Mouse (Mus musculus) liver, postnatal 0 days (tissue): ENCODE data around the gene Mtss1l. TPM values are rescaled to one million over a fixed set of nuclear protein-coding genes. Genes with fewer than 3 reads are reported as not detected.

ENCODE experiments used
- ATAC-seq: fragments of 200-750 bp; cut with Nextera tagmentation; 2 replicates; pipeline ENCODE4 v1.8.0; 2017; ENCODE audit warnings: mild to moderate bottlenecking, moderate library complexity
- DNase-seq: peaks from one replicate; pipeline ENCODE4 v3.0.0-alpha.2; 2016
- H3K27ac ChIP-seq: fragments of 300-500 bp; sonication (generic); 2 replicates; pipeline ENCODE4 v1.5.1; 2014; ENCODE audit warnings: antibody characterized with exemption, moderate library complexity, mild to moderate bottlenecking, low read depth
- H3K27me3 ChIP-seq: fragments of 300-500 bp; sonication (generic); 2 replicates; pipeline ENCODE4 v1.6.1; 2014; ENCODE audit warnings: low read length, control low read depth, mixed read lengths; ENCODE audit not compliant: insufficient read depth
- H3K36me3 ChIP-seq: fragments of 300-500 bp; sonication (generic); replicated peaks from 2 replicates; pipeline ENCODE4 v1.6.1; 2014; ENCODE audit warnings: mild to moderate bottlenecking, control low read depth, low read length, moderate library complexity, mixed read lengths; ENCODE audit not compliant: insufficient read depth
- H3K4me1 ChIP-seq: fragments of 300-500 bp; sonication (generic); 2 replicates; pipeline ENCODE4 v1.6.1; 2014; ENCODE audit warnings: antibody characterized with exemption, mild to moderate bottlenecking, control low read depth; ENCODE audit not compliant: insufficient read depth
- H3K4me2 ChIP-seq: fragments of 300-500 bp; sonication (generic); 2 replicates; pipeline ENCODE4 v1.6.1; 2014; ENCODE audit warnings: low read depth, mild to moderate bottlenecking, low read length, moderate library complexity, mixed read lengths
- H3K4me3 ChIP-seq: fragments of 300-500 bp; sonication (generic); 2 replicates; pipeline ENCODE4 v1.5.1; 2014; ENCODE audit warnings: low read depth, low read length
- H3K9ac ChIP-seq: fragments of 300-500 bp; sonication (generic); replicated peaks from 2 replicates; pipeline ENCODE4 v1.6.1; 2014; ENCODE audit warnings: mild to moderate bottlenecking, moderate library complexity
- H3K9me3 ChIP-seq: fragments of 300-500 bp; sonication (generic); 2 replicates; pipeline ENCODE4 v1.6.1; 2016; ENCODE audit warnings: mild to moderate bottlenecking, control low read depth, low read length, mixed read lengths
- CTCF ChIP-seq: sonication (generic); IDR thresholded peaks from 2 replicates; pipeline ENCODE4 v1.5.1; 2016; ENCODE audit warnings: antibody characterized with exemption, low read depth
- EP300 ChIP-seq: IDR thresholded peaks from 2 replicates; pipeline ENCODE4 v1.6.1; 2016; ENCODE audit warnings: antibody characterized with exemption, low read depth, mild to moderate bottlenecking
- WGBS: fragments of 180-500 bp; shearing (Covaris S2); extraction: QIAGEN DNeasy Blood & Tissue Kit; methylation state at CpG from one replicate; pipeline ENCODE4 v1.1.7; 2014; ENCODE audit not compliant: insufficient replicate concordance; 5-methylcytosine and 5-hydroxymethylcytosine counted together
- polyA plus RNA-seq: library from polyadenylated mRNA; unstranded; fragments of >200 nt; fragmentation: Nextera tagmentation; extraction: Ambion mirVana; gene quantifications from 2 replicates; pipeline ENCODE4 v1.2.1, GENCODE M21; 2015

The Mtss1l gene
- polyA plus RNA-seq, 1 experiment from 2014 or later = 1.2 TPM

- Histone ChIP-seq H3K4me1 (no peaks in the 10 kb centered on the region), H3K27ac (no peak overlapping the region), H3K4me3 (no peak overlapping the region), H3K9ac (no peak overlapping the region), H3K27me3 (no peaks in the 10 kb centered on the region), H3K9me3 (no peaks in the 10 kb centered on the region), H3K4me2 (no peak overlapping the region), H3K36me3 (peaks cover 18% of the 10 kb centered on the region)
- DNase-seq = no peak
- 0 out of 2 replicates have a peak, but pooled peaks have one; percentile 23 for ATAC-seq
- 68% methylated on average over 3 of the region's 3 CpGs for WGBS
- TF ChIP-seq CTCF = no peak
- no peak for TF ChIP-seq EP300
Measured at GRCm38 (mm10) chr8:110678989-110679388, 42.3 kb upstream of the Mtss1l start.

- Histone ChIP-seq H3K9ac (no peak overlapping the region), H3K27me3 (no peaks in the 10 kb centered on the region), H3K9me3 (no peaks in the 10 kb centered on the region), H3K4me2 (no peak overlapping the region), H3K27ac (no peak overlapping the region), H3K4me3 (no peak overlapping the region), H3K4me1 (no peaks in the 10 kb centered on the region), H3K36me3 (peaks cover 28% of the 10 kb centered on the region)
- DNase-seq = no peak
- TF ChIP-seq EP300 (no peak), CTCF (no peak)
- ATAC-seq = no peak
- WGBS = 82% methylated on average over 5 of the region's 5 CpGs
Measured at GRCm38 (mm10) chr8:110687726-110688125, 33.5 kb upstream of the Mtss1l start.

DNA sequence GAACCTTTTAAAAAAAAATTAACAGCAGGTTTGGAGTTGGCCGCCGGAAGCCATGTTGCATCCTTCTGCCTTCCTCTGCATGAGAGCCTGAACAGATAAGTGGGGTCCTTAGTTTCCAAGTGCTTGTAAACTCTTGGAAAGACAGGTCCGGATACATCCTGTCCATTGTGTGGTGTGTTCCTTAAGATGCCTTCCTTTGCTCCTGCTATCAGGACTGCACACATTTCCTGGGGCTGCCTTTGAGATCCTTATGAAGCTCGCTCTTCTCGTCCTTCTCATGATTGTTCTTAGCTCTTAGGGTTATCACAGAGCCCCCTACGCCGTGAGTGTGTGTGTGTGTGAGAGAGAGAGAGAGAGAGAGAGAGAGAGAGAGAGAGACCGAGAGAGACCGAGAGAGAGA is 31.3 kb upstream of the Mtss1l start:
- DNase-seq (no peak), ATAC-seq (peak; percentile 78)
- H3K4me3 ChIP-seq = no peak overlapping the region
- H3K27ac ChIP-seq = peak overlapping the region; percentile 52; the same call in 1 of the 2 replicates
- H3K4me2 ChIP-seq = no peak overlapping the region
- WGBS = 63% methylated on average over 8 of the region's 9 CpGs
- peak; percentile 63; the same call in 1 of the 2 replicates for TF ChIP-seq EP300
- no peak for TF ChIP-seq CTCF
- H3K9me3 ChIP-seq = no peaks in the 10 kb centered on the region
- H3K4me1 ChIP-seq = no peaks in the 10 kb centered on the region
- H3K9ac ChIP-seq = no peak overlapping the region
- H3K36me3 ChIP-seq = peaks cover 18% of the 10 kb centered on the region
- no peaks in the 10 kb centered on the region for H3K27me3 ChIP-seq

GRCm38 (mm10) chr8:110694226-110694625 is 27.1 kb upstream of the Mtss1l start:
- ATAC-seq (no peak), DNase-seq (no peak)
- H3K27me3 ChIP-seq = no peaks in the 10 kb centered on the region
- H3K36me3 ChIP-seq = peaks cover 12% of the 10 kb centered on the region
- no peaks in the 10 kb centered on the region for H3K4me1 ChIP-seq
- no peak overlapping the region for H3K9ac ChIP-seq
- TF ChIP-seq EP300 (no peak), CTCF (no peak)
- no peak overlapping the region for H3K27ac ChIP-seq
- H3K9me3 ChIP-seq = no peaks in the 10 kb centered on the region
- H3K4me2 ChIP-seq = no peak overlapping the region
- 84% methylated on average over 5 of the region's 5 CpGs for WGBS
- no peak overlapping the region for H3K4me3 ChIP-seq

GRCm38 (mm10) chr8:110694826-110695225 is 26.4 kb upstream of the Mtss1l start:
- no peak for ATAC-seq
- H3K9me3 ChIP-seq = no peaks in the 10 kb centered on the region
- H3K4me2 ChIP-seq = no peak overlapping the region
- TF ChIP-seq CTCF (no peak), EP300 (no peak)
- H3K4me3 ChIP-seq = no peak overlapping the region
- no peak overlapping the region for H3K9ac ChIP-seq
- H3K36me3 ChIP-seq = peaks cover 13% of the 10 kb centered on the region
- DNase-seq = no peak
- no peaks in the 10 kb centered on the region for H3K4me1 ChIP-seq
- H3K27ac ChIP-seq = no peak overlapping the region
- WGBS = 77% methylated on average over 4 of the region's 4 CpGs
- no peaks in the 10 kb centered on the region for H3K27me3 ChIP-seq

DNA sequence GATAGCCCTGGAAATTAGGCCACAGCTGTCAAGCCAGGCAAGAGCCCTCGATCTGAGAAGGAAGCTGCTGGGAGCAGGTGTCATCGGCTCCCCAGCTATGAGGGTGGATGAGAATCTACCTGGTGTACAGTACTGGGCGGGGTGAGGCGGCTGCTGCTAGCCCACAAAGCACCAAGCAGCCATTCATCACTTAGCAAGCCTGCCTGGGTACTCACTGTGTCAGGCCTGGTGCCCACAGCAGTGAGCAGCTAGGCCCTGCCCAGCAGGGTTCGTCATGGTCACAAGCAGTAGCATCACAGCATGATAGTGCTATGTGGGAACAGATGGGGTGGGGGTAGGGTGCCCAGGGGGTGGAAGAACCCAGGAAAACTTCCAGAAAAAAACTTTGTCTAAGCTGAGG is 25.8 kb upstream of the Mtss1l start:
- Histone ChIP-seq H3K9me3 (no peaks in the 10 kb centered on the region), H3K4me1 (no peaks in the 10 kb centered on the region), H3K27ac (no peak overlapping the region), H3K4me3 (no peak overlapping the region), H3K27me3 (no peaks in the 10 kb centered on the region), H3K36me3 (peaks cover 13% of the 10 kb centered on the region), H3K9ac (no peak overlapping the region), H3K4me2 (no peak overlapping the region)
- TF ChIP-seq CTCF (no peak), EP300 (no peak)
- ATAC-seq (no peak), DNase-seq (no peak)
- 90% methylated on average over 5 of the region's 5 CpGs for WGBS

- ATAC-seq (no peak), DNase-seq (no peak)
- 81% methylated on average over 4 of the region's 4 CpGs for WGBS
- H3K4me1 ChIP-seq = no peaks in the 10 kb centered on the region
- H3K27ac ChIP-seq = no peak overlapping the region
- TF ChIP-seq CTCF (no peak), EP300 (no peak)
- no peak overlapping the region for H3K4me2 ChIP-seq
- H3K9ac ChIP-seq = no peak overlapping the region
- no peak overlapping the region for H3K4me3 ChIP-seq
- H3K9me3 ChIP-seq = no peaks in the 10 kb centered on the region
- peaks cover 13% of the 10 kb centered on the region for H3K36me3 ChIP-seq
- no peaks in the 10 kb centered on the region for H3K27me3 ChIP-seq
Measured at GRCm38 (mm10) chr8:110696051-110696450, 25.2 kb upstream of the Mtss1l start.
